Mouse (Mus musculus) cerebellum, postnatal 14 days (tissue): Measurements from ENCODE around the gene Slc25a21.
A peak's percentile ranks its signal among the peaks of the same experiment; 100 is the strongest.

Experiments
- DNase-seq, 2 experiments: peaks; one replicate each; pipeline ENCODE4 v3.0.0; 2021; ENCODE audit warnings: mixed read lengths in 2 of 2

Slc25a21 gene

DNA sequence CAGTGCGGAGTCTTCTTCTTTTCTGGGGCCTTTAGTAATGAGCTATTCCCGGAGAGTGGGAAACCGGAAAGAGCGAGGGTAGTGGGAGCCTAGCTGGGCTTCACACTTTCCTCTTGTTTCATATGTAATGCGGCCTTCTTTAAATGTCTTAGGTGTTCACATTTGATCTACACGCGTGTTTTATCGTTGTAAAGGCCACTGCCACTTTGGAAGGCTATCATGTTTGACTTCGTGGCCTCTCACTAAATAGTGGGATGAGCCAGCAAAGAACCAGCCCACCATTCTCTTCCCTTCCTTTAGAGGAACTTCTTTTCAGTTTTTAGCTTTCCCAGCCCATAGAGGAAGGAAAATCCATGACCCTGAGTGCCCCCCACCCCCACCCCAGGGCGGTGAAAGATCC, 507.9 kb downstream of the Slc25a21 start:
- DNase-seq = no peak

DNA sequence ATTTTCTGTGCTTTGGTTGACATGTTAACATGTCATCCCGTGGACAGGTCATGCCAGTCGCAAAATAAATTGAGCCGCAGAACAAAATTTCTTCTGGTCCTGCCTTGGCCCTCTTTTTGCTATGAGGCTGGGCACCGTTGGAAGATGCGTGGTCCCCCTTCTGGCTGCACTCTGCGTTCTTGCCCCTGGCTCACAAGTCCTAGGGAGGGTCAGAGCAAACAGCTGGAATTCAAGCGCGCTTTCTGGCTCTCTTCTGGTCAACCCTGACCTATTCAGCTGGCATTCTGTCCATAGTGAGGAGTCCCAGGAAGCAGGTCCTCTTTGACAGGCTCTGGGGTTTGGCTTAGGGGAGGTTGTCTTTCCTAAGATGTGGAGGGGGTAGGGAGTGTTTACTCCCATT, 508.4 kb downstream of the Slc25a21 start:
- DNase-seq = no peak

DNA sequence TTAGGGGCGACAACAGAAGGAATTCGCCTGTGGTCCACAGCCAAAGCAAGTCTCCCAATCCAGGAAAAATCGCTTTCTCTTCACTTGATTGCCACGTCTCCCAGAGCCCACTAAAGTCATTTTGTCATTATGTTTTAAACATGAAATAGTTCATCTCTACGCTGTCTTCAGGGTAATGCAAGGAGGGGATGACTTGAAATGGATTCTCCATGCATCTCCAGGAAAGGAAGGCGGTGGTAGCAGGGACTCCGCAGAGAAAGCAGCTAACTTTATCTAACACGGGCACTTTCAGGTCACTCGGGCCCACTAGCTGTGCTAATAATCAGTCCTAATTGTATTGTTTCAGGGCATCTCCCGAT, 508.8 kb downstream of the Slc25a21 start:
- peak in 1 of 2 experiments; percentile 34 for DNase-seq

DNA sequence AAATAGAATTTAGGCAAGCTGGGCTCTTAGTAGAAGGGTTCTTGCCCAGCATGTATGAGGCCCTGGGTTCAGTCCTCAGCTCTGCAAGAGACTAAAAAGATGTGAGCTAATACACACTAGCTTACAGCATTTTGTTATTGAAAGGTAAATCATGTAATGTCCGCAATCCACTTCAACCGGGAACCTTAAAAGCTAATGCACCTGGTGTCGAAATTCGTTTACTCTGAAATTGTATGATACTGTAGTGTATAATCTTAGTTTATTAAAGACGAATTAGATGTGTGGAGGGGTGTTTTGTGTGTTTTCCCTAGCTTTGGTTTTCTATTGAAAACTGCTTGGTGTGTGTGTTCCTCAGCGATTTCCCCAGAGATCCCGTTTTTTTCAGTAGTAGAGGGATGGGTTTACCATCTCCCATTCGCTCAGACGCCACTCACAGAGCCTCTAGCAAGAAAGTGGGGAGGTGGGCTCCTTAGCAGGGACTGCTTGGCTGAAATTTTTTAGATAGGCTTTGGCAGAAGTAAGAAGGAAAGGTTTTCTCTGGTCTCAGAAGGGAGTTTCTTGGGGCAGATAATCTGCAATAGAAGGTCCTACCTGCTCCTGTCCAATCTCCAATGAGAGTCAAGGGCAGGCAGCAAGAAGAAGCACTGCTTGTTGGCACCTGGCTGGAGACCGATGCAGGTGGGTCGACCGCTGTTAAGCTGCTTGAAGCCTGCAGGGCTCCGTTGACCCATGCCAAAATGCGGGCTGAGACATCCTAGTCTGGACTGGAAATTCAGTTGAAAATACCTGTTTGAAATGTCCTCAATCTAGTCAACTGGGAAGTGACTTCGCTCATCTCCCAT, 509.4 kb downstream of the Slc25a21 start:
- DNase-seq = peak in 1 of 2 experiments; percentile 38

DNA sequence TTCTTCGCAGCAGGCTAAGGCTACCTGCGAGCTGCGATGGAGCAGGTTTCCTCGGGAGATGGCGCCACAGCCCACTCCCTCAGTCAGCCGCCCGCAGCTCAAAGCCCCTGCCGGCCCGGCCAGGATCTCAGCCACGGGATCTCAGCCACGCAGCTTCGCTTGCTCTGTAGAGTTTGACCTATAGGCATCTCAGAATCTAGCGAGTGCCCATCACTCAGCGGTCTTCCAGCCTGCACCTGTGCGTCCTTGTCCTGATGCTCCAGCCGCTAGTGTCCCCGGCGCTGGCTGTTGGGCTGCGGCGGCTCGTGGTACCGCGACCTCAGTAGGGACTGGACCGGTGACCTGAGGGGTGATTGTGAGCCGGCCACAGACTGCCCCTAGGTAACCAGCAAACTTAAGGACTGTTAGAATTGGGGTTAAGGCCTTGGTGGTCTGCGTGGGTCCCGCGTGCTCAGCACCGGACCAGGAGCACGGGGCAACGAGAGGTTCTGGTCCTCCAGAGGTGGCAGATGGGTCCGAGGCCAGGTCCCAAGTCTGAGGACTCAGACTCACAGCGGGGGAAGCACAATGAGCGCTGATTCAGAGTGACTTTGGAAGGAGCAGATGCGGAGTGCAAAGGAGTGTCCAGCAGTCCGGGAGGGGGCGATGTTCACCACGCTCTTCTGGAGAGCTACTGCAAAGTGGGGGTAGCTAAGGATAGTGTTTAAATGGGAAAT, 516.0 kb downstream of the Slc25a21 start:
- peak in 1 of 2 experiments; percentile 14 for DNase-seq

DNA sequence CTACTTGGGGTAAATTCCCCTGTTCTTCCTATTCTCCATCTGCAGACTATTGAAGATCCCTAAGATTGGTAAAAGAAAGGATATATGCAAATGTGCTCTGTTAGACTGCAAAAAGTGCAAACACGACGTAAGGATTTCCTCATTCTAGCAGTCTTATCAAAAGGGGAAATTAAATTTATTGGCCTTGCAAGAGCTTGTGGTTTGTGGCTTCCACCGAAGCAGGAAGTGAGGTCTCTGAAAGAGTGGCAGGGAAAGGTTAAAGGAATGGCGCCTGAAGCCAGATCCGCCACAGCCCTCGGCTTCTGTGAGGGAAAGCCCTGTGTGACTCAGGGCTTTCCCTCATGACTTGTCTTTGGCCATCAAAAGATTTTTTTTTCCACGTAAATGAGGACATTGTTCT, 519.7 kb downstream of the Slc25a21 start:
- DNase-seq = no peak

DNA sequence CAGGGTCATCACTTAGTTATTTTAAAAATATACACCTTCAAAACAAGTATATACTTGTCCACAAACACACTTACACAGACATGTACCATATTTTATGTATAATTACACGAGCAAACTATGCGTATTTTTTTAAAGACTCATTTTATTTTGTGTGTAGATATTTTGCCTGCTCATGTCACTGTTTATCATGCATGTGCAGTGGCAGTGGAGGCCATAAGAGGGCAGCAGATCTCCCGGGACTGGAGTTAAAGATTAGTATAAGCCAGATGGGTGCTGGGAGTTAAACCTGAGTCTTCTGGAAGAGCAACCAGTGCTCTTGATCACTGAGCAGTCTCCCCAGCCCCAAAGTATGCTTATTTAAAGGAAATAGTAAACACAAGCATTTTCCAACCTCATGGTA, 522.5 kb downstream of the Slc25a21 start:
- DNase-seq = peak; percentile 31 to 48

DNA sequence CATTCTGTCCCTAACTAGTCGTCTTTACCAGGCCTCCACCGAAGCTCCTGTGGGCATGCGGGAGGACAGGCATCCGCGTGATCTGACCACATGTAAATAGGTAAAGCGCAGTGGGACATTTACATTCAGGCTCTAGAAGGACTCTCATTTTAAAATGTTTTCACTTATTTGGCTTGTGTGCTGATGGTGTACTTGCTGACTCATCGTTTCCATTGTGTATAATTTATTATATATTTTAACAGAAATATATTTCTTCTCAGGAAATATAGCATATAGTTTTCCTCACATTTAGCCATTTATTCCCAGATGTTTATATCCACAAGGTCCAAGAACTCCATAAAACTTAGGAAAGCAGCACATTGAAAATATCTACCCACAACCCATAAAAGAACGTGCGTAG, 526.5 kb downstream of the Slc25a21 start:
- DNase-seq = no peak

DNA sequence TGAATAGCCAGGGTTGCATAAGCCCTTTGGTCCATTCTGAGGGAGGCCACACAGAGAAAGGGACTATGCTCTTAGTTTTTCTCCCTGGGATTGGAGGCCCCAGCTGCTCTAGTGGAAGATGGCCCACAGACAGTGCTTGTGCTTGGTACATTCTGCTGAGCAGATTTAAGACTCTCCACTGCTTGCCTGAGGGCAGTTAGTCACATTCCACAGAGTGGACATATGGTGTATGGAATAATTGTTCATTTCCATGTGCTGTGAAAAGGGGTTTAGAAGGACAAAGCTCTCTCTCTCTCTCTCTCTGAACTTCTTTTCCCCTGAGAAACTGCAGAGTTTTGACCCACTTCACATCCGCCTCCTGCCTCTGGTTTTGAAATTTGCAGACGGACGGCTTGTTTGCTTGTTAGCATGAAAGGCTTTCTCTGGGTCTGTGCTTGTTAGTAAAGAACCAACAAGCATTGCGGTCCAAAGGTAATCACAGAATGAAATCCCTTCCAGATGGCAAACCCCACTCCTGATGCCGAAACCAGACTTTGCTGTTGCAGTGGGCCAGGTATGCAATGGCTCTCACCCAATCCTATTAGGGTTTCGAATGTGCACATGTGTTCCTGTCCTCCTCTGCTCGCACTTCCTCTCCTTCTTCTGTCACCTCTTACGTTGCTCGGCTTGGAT, 527.7 kb downstream of the Slc25a21 start:
- DNase-seq = no peak
